Mouse (Mus musculus) left cerebral cortex, adult 2 months (tissue): ENCODE measurements around the gene Ubash3a. TPM values are rescaled to one million over a fixed set of nuclear protein-coding genes. Genes with fewer than 3 reads are reported as not detected.
A peak's percentile ranks its signal among the peaks of the same experiment; 100 is the strongest.

ENCODE experiments used
- DNase-seq, 2 experiments: peaks; one replicate each; pipeline ENCODE4 v3.0.0; 2021 to 2022; ENCODE audit warnings: low spot score in 2 of 2, mixed read lengths in 1 of 2; ENCODE audit errors: extremely low spot score in 1 of 2
- H3K27ac ChIP-seq: fragments of 200-600 bp; 2 replicates; pipeline ENCODE4 v1.8.1; 2022
- H3K4me3 ChIP-seq: fragments of 200-600 bp; 2 replicates; pipeline ENCODE4 v1.8.1; 2022
- CTCF ChIP-seq: fragments of 200-600 bp; IDR thresholded peaks from 2 replicates; pipeline ENCODE4 v1.8.1; 2022; ENCODE audit warnings: antibody characterized with exemption, mild to moderate bottlenecking, moderate library complexity
- intact Hi-C: fragments of 180-260 bp; cut with DNase I; formaldehyde crosslinking; loops from one replicate; pipeline ENCODE4 v1.15.1; 2025
- long read RNA-seq, 2 experiments: library from polyadenylated mRNA; stranded (forward); transcript quantifications; one replicate each; pipeline ENCODE4 v2.0.0; 2021; ENCODE audit warnings: borderline mapping rate in 2 of 2
- total RNA-seq, 2 experiments: library from RNA; stranded (reverse); gene quantifications; 2 replicates each; pipeline ENCODE4 v1.2.3; 2021

The Ubash3a gene
- not detected for total RNA-seq
- long read RNA-seq, experiment 1: 0 reads
- long read RNA-seq, experiment 2: 0 reads

GRCm38 (mm10) chr17:31207771-31208334 is at the start of gene Ubash3a:
Gene Ubash3a (plus strand): TSS chr17:31207873.
- no peak for DNase-seq
- H3K27ac ChIP-seq: no peak within 1 kb of the TSS
- intact Hi-C loops: no loop called here
- TF ChIP-seq CTCF: no peak
- H3K4me3 ChIP-seq: no peak within 1 kb of the TSS

GRCm38 (mm10) chr17:31157921-31158320 is 49.8 kb upstream of the Ubash3a start:
- intact Hi-C loops: no loop called here
- DNase-seq: no peak

DNA sequence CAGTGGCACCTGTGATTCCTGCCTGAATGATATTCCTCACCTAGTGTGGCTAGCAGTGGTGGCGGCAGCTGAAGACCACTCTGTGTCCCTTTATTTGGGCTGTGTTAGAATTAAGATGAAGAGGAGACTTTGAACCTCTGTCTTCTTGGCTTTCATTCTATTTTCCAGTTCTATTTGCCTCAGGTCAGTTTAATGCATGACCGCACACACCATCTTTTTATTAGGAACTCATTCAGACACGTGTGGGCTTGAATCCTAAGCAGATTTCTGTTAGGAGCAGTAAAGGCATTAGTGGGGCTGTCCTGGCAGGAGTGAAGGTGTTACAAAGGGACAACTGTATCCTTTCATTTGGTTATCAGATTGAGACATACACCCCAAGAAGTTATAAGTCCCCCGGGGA is 47.4 kb upstream of the Ubash3a start:
- Histone ChIP-seq H3K4me3 (no peak overlapping the region), H3K27ac (no peak overlapping the region)
- DNase-seq: no peak
- intact Hi-C loops: loop anchor here (10.0 kb wide), 1 partner anchor 445 kb away; no protein-coding TSS in a partner anchor
- no peak for TF ChIP-seq CTCF

More at GRCm38 (mm10) chr17:31157921-31158320, 49.8 kb upstream of the Ubash3a start:
- no peak overlapping the region for H3K4me3 ChIP-seq
- no peak for TF ChIP-seq CTCF
- no peak overlapping the region for H3K27ac ChIP-seq

DNA sequence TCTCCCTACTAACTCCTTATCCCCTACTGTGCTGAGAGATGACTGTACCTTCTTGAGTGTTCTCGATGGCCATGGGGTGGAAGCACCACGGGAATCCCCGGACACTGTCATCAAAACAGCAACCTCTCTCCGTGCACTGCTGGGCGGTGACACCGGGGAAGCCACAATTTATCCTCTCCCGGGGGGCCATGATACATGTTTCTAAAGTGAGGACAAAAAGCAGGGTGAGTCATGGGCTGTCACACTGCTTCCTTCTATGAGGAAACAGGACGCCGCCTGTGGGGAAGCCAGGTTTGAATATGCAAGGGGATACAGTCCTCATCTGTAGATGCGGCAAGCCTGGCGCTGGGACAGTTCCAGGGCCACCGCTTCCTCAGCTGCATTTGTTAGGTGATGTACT is 45.1 kb upstream of the Ubash3a start:
- H3K27ac ChIP-seq: no peak overlapping the region
- no peak for DNase-seq
- no peak for TF ChIP-seq CTCF
- H3K4me3 ChIP-seq: no peak overlapping the region
- intact Hi-C loops: loop anchor here (10.0 kb wide), 1 partner anchor 448 kb away; no protein-coding TSS in a partner anchor

- Histone ChIP-seq H3K4me3 (no peak overlapping the region), H3K27ac (no peak overlapping the region)
- no peak for DNase-seq
- TF ChIP-seq CTCF: no peak
- intact Hi-C loops: loop anchor here (10.0 kb wide), 1 partner anchor 449 kb away; no protein-coding TSS in a partner anchor
Measured at GRCm38 (mm10) chr17:31163821-31164220, 43.9 kb upstream of the Ubash3a start.

GRCm38 (mm10) chr17:31165127-31165526 is 42.5 kb upstream of the Ubash3a start, which contains the start of gene Tff1:
Gene Tff1 (minus strand): TSS chr17:31165277.
- no peak for DNase-seq
- intact Hi-C loops: loop anchor here (10.0 kb wide), 1 partner anchor 450 kb away; no protein-coding TSS in a partner anchor
- Histone ChIP-seq H3K4me3 (no peak within 1 kb of the TSS), H3K27ac (no peak within 1 kb of the TSS)
- TF ChIP-seq CTCF: no peak

- no peak for DNase-seq
Measured at GRCm38 (mm10) chr17:31169796-31170195, 37.9 kb upstream of the Ubash3a start.

GRCm38 (mm10) chr17:31176321-31176720 is 31.4 kb upstream of the Ubash3a start:
- H3K4me3 ChIP-seq: no peak overlapping the region
- intact Hi-C loops: no loop called here
- TF ChIP-seq CTCF: no peak
- no peak overlapping the region for H3K27ac ChIP-seq
- DNase-seq: no peak

More at GRCm38 (mm10) chr17:31169796-31170195, 37.9 kb upstream of the Ubash3a start:
- Histone ChIP-seq H3K4me3 (no peak overlapping the region), H3K27ac (no peak overlapping the region)
- no peak for TF ChIP-seq CTCF
- intact Hi-C loops: loop anchor here (10.0 kb wide), 1 partner anchor 455 kb away; no protein-coding TSS in a partner anchor

- no peak overlapping the region for H3K27ac ChIP-seq
- intact Hi-C loops: no loop called here
- DNase-seq: no peak
- no peak overlapping the region for H3K4me3 ChIP-seq
- TF ChIP-seq CTCF: no peak
Measured at GRCm38 (mm10) chr17:31181490-31181889, 26.2 kb upstream of the Ubash3a start.

DNA sequence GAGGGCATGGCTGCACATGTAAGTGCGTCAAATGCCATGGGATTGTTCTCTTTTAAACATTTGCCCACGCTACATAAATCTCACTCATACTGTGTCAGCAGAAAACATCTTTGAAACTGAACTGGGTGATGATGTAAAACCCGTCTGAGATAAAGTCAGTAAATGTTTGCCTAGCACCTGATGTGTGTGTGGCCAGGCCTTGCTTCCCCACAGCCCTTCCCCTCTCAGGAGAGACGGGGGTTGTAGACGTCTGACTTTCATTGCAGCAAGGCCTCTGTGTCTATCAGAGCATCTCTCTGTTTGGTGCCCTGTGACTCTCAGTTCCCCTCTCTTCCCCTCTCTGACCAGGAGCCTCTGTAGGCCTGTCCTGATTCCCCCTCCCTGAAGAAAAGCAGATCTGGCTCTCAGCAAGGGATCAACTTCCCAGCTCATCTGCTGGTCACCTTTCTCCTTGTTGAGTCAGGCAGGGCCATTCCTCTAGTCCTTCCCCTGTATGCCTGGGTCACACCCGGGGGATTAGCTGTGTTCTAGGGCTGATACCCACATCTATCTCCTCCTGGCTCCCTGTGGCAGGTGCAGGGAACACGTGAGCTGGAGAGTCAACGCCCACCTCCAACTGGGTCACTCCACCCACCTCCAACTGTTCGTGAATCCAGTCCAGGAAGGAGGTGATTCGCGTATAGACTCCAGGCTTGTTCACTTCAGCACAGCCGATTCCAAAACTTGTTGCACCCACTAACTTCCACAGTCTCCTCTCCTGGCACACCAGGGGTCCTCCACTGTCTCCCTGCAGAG is 24.3 kb upstream of the Ubash3a start:
- no peak overlapping the region for H3K27ac ChIP-seq

GRCm38 (mm10) chr17:31184269-31184990 is 23.2 kb upstream of the Ubash3a start:
- intact Hi-C loops: no loop called here
- no peak overlapping the region for H3K4me3 ChIP-seq
- no peak for TF ChIP-seq CTCF

More for the DNA sequence above, 24.3 kb upstream of the Ubash3a start:
- intact Hi-C loops: no loop called here
- no peak overlapping the region for H3K4me3 ChIP-seq
- no peak for TF ChIP-seq CTCF
- DNase-seq: peak in 1 of 2 experiments; percentile 43

More at GRCm38 (mm10) chr17:31184269-31184990, 23.2 kb upstream of the Ubash3a start:
- DNase-seq: no peak
- no peak overlapping the region for H3K27ac ChIP-seq
